Mouse (Mus musculus) midbrain, embryonic 16.5 days (tissue): Measurements from ENCODE around the gene Klhdc10. TPM values are rescaled to one million over a fixed set of nuclear protein-coding genes. Genes with fewer than 3 reads are reported as not detected.

Experiments
- ATAC-seq: fragments of 200-750 bp; cut with Nextera tagmentation; 2 replicates; pipeline ENCODE4 v1.8.0; 2017; ENCODE audit warnings: moderate TSS enrichment
- H3K27ac ChIP-seq: fragments of 300-500 bp; sonication (generic); 2 replicates; pipeline ENCODE4 v1.5.1; 2014; ENCODE audit warnings: mild to moderate bottlenecking, low read length, mixed read lengths
- H3K27me3 ChIP-seq: fragments of 300-500 bp; sonication (generic); 2 replicates; pipeline ENCODE4 v1.6.1; 2014; ENCODE audit warnings: low read depth, low read length, mixed read lengths; ENCODE audit not compliant: control insufficient read depth, insufficient read depth
- H3K36me3 ChIP-seq: fragments of 300-500 bp; sonication (generic); 2 replicates; pipeline ENCODE4 v1.6.1; 2014; ENCODE audit warnings: mild to moderate bottlenecking, low read length, moderate library complexity, mixed read lengths; ENCODE audit not compliant: control insufficient read depth, insufficient read depth
- H3K4me1 ChIP-seq: fragments of 300-500 bp; sonication (generic); 2 replicates; pipeline ENCODE4 v1.6.1; 2014; ENCODE audit warnings: mild to moderate bottlenecking, low read length, mixed read lengths; ENCODE audit not compliant: control insufficient read depth, insufficient read depth
- H3K4me2 ChIP-seq: fragments of 300-500 bp; sonication (generic); 2 replicates; pipeline ENCODE4 v1.6.1; 2014; ENCODE audit warnings: mild to moderate bottlenecking, low read length, mixed read lengths
- H3K4me3 ChIP-seq: fragments of 300-500 bp; sonication (generic); 2 replicates; pipeline ENCODE4 v1.5.1; 2014; ENCODE audit warnings: low read depth, mild to moderate bottlenecking, low read length, moderate library complexity, mixed read lengths
- H3K9ac ChIP-seq: fragments of 300-500 bp; sonication (generic); 2 replicates; pipeline ENCODE4 v1.6.1; 2014; ENCODE audit warnings: low read depth, low read length, mixed read lengths
- H3K9me3 ChIP-seq: fragments of 300-500 bp; sonication (generic); replicated peaks from 2 replicates; pipeline ENCODE4 v1.6.1; 2014; ENCODE audit warnings: mild to moderate bottlenecking, low read length, mixed read lengths; ENCODE audit not compliant: control insufficient read depth, poor library complexity, severe bottlenecking
- WGBS: fragments of 180-500 bp; shearing (Covaris S2); extraction: QIAGEN DNeasy Blood & Tissue Kit; methylation state at CpG from one replicate; pipeline ENCODE4 v1.1.7; 2014; 5-methylcytosine and 5-hydroxymethylcytosine counted together
- polyA plus RNA-seq: library from polyadenylated mRNA; unstranded; fragments of >200 nt; fragmentation: Nextera tagmentation; extraction: Ambion mirVana; gene quantifications from 2 replicates; pipeline ENCODE4 v1.2.1, GENCODE M21; 2015

Klhdc10 gene
- polyA plus RNA-seq, result 41.7 and 42.1 TPM in 2 replicates

GRCm38 (mm10) chr6:30401308-30402015 lies at the start of gene Klhdc10:
TSS of gene Klhdc10 (plus strand) at chr6:30401868.
- Histone ChIP-seq H3K27me3 (no peaks in the 10 kb centered on the region), H3K4me3 (peak within 1 kb of the TSS; percentile 98), H3K9ac (peak within 1 kb of the TSS; percentile 98), H3K27ac (peak within 1 kb of the TSS; percentile 97), H3K4me1 (peaks cover 21% of the 10 kb centered on the region), H3K36me3 (no peaks in the 10 kb centered on the region), H3K4me2 (peak within 1 kb of the TSS; percentile 52), H3K9me3 (no peaks in the 10 kb centered on the region)
- peak; percentile 99 for ATAC-seq
- WGBS, result under 1% methylated on average over 38 of the region's 41 CpGs

DNA sequence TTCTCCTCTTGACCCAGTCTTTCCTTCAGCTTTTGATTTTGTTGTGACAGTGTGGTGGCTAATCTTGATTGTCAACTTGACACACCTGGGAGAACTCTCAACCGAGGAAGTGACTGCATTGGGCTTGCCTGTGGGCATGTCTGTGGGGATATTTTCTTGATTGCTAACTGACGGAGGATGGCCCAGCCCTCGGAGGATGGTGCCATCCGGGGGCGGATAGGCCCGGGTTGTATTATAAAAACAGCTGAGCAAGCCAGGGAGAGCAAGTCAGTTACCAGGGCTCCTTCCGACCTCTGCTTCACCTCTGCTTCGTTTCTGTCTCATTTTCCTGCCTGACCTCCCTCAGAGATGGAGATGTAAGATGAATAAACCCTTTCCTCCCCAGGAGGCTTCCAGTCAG lies 48.9 kb upstream of the Klhdc10 start:
- no peaks in the 10 kb centered on the region for H3K9me3 ChIP-seq
- no peak for ATAC-seq
- no peak overlapping the region for H3K9ac ChIP-seq
- H3K4me2 ChIP-seq, result no peak overlapping the region
- WGBS, result 63% methylated on average over 8 of the region's 8 CpGs
- H3K27ac ChIP-seq, result no peak overlapping the region
- H3K4me3 ChIP-seq, result no peak overlapping the region
- H3K36me3 ChIP-seq, result no peaks in the 10 kb centered on the region
- no peaks in the 10 kb centered on the region for H3K4me1 ChIP-seq
- no peaks in the 10 kb centered on the region for H3K27me3 ChIP-seq

- Histone ChIP-seq H3K4me1 (no peaks in the 10 kb centered on the region), H3K4me2 (no peak overlapping the region), H3K27me3 (no peaks in the 10 kb centered on the region), H3K9ac (no peak overlapping the region), H3K27ac (no peak overlapping the region), H3K36me3 (no peaks in the 10 kb centered on the region), H3K4me3 (no peak overlapping the region), H3K9me3 (no peaks in the 10 kb centered on the region)
- ATAC-seq, result no peak
- 76% methylated on average over 8 of the region's 8 CpGs for WGBS
Observed at GRCm38 (mm10) chr6:30353661-30354060, 48.0 kb upstream of the Klhdc10 start.

DNA sequence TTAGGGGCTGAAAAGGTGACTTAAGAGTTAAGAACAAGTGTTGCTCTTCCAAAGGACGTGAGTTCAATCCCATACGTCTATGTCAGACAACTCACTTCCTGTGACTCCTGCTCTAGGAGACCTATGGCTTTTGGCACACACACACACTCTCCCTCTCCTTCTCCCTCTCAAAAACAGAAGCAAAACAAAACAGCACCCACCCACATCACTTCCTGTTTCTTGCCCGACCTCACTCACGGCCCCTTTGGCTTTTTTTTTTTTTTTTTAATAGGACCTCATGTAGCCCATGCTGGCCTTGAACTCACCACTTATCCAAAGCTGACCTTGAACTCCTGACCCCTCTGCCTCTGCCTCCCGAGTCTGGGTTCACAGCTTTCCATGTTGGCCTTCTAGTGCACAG lies 46.9 kb upstream of the Klhdc10 start:
- H3K9ac ChIP-seq, result no peak overlapping the region
- 76% methylated on average over 5 of the region's 5 CpGs for WGBS
- ATAC-seq, result no peak
- H3K27ac ChIP-seq, result no peak overlapping the region
- H3K9me3 ChIP-seq, result no peaks in the 10 kb centered on the region
- H3K27me3 ChIP-seq, result no peaks in the 10 kb centered on the region
- no peaks in the 10 kb centered on the region for H3K36me3 ChIP-seq
- H3K4me3 ChIP-seq, result no peak overlapping the region
- H3K4me2 ChIP-seq, result no peak overlapping the region
- H3K4me1 ChIP-seq, result no peaks in the 10 kb centered on the region

GRCm38 (mm10) chr6:30355701-30356100 lies 46.0 kb upstream of the Klhdc10 start:
- WGBS, result 89% methylated on average over 8 of the region's 8 CpGs
- Histone ChIP-seq H3K27me3 (no peaks in the 10 kb centered on the region), H3K4me3 (no peak overlapping the region), H3K4me2 (no peak overlapping the region), H3K27ac (no peak overlapping the region), H3K9ac (no peak overlapping the region), H3K9me3 (no peaks in the 10 kb centered on the region), H3K36me3 (no peaks in the 10 kb centered on the region), H3K4me1 (no peaks in the 10 kb centered on the region)
- ATAC-seq, result no peak

GRCm38 (mm10) chr6:30356161-30356560 lies 45.5 kb upstream of the Klhdc10 start:
- Histone ChIP-seq H3K36me3 (no peaks in the 10 kb centered on the region), H3K4me1 (no peaks in the 10 kb centered on the region), H3K4me3 (no peak overlapping the region), H3K27ac (no peak overlapping the region), H3K9ac (no peak overlapping the region), H3K9me3 (no peaks in the 10 kb centered on the region), H3K4me2 (no peak overlapping the region), H3K27me3 (no peaks in the 10 kb centered on the region)
- no peak for ATAC-seq
- 85% methylated on average over 5 of the region's 5 CpGs for WGBS

DNA sequence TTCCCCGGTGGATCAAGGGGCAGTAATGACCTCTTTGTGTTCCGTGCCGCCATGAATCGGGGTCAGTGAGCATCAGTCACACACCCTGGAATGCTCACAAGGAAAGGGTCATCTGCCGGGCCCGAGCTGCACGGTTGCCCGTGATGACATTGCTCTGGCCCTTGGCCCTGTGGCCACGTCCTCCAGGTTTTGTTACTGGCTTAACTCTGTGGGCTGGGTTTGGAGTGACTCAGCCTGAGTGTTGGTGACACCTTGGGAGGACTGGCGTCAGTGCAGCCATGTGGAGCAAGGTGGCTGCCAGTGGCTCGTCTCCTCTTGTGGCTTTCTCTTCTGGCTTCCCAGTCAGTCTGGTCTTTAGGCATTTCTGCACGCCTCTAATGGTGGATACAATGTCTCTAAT lies 45.0 kb upstream of the Klhdc10 start:
- Histone ChIP-seq H3K27ac (no peak overlapping the region), H3K27me3 (no peaks in the 10 kb centered on the region), H3K4me1 (no peaks in the 10 kb centered on the region), H3K9me3 (no peaks in the 10 kb centered on the region), H3K4me2 (no peak overlapping the region), H3K9ac (no peak overlapping the region), H3K4me3 (no peak overlapping the region), H3K36me3 (no peaks in the 10 kb centered on the region)
- ATAC-seq, result no peak
- WGBS, result 90% methylated on average over 12 of the region's 12 CpGs

- Histone ChIP-seq H3K4me3 (no peak overlapping the region), H3K27ac (no peak overlapping the region), H3K9ac (no peak overlapping the region), H3K4me2 (no peak overlapping the region), H3K4me1 (no peaks in the 10 kb centered on the region), H3K36me3 (no peaks in the 10 kb centered on the region), H3K27me3 (no peaks in the 10 kb centered on the region), H3K9me3 (no peaks in the 10 kb centered on the region)
- ATAC-seq, result peak; percentile 83
- WGBS, result 25% methylated on average over 9 of the region's 9 CpGs
Observed at GRCm38 (mm10) chr6:30357561-30358177, 44.0 kb upstream of the Klhdc10 start.

DNA sequence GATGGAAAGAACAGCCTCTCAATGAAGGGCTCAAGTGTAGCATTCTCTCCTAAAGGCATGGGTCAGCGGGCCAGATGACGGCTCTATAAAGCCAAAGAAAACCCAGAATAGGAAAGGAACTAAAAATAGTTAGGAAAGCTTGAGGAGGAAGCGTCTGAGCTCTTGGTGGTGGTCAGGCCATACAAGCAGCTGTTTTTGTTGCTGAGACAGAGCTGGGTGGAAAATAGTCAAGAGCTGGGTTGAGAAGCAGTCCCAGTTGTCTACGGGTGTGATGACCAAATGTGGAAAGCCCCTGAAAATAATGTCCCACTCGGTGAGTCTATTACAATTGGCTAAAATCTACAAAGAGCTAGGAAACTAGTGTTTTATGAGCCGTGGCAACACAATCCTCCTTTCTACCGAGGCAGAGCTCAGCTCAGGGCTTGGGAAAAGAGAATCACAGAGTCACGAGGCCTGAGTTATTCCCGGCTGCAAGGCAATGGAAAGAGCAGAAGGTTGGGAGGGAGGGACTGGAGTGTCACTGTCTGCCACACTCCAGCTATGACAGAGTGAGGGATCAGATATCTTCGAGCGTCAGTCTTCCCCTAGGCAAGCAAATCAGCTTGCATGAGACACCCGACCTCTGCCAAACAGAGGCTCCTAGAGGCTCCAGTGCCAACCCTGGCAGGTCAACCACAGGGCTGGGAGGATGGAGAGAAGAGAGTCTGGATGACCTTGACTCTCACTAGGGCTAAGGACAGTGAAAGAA lies 41.7 kb upstream of the Klhdc10 start:
- no peak overlapping the region for H3K9ac ChIP-seq
- no peak for ATAC-seq
- no peaks in the 10 kb centered on the region for H3K4me1 ChIP-seq
- no peak overlapping the region for H3K4me3 ChIP-seq
- WGBS, result 75% methylated on average over 12 of the region's 12 CpGs
- no peak overlapping the region for H3K27ac ChIP-seq
- no peaks in the 10 kb centered on the region for H3K27me3 ChIP-seq
- H3K4me2 ChIP-seq, result no peak overlapping the region
- peaks cover 4% of the 10 kb centered on the region; the same call in 1 of the 2 replicates for H3K36me3 ChIP-seq
- no peaks in the 10 kb centered on the region for H3K9me3 ChIP-seq
